Mouse (Mus musculus) embryonic fibroblast, embryonic 13.5 days (primary cell): Measurements from ENCODE around the gene Cckbr.
"Not testable (repeated sequence)": the region's sequence is repeated elsewhere in the genome, so short reads cannot be mapped to it uniquely, and the experiment has no call there.

Experiments
- CTCF ChIP-seq: IDR thresholded peaks from 2 replicates; pipeline ENCODE4 v1.5.1; 2011; ENCODE audit warnings: mild to moderate bottlenecking, control low read depth, low read length, moderate library complexity, borderline replicate concordance; ENCODE audit not compliant: insufficient read depth
- POLR2A ChIP-seq: IDR thresholded peaks from 2 replicates; pipeline ENCODE4 v1.6.1; 2011; ENCODE audit warnings: low read depth, mild to moderate bottlenecking, control low read depth, low read length, moderate library complexity

GRCm38 (mm10) chr7:105465505-105465904 is 40.0 kb downstream of the Cckbr start:
- TF ChIP-seq CTCF, POLR2A: not testable (repeated sequence)
